Mouse (Mus musculus): ENCODE results near the gene Slc38a3.

Slc38a3 gene

GRCm38 (mm10) chr9:107634406-107635278 is 34.7 kb downstream of the Slc38a3 start:
- peak in 1 of 2 experiments; percentile 24 for DNase-seq

DNA sequence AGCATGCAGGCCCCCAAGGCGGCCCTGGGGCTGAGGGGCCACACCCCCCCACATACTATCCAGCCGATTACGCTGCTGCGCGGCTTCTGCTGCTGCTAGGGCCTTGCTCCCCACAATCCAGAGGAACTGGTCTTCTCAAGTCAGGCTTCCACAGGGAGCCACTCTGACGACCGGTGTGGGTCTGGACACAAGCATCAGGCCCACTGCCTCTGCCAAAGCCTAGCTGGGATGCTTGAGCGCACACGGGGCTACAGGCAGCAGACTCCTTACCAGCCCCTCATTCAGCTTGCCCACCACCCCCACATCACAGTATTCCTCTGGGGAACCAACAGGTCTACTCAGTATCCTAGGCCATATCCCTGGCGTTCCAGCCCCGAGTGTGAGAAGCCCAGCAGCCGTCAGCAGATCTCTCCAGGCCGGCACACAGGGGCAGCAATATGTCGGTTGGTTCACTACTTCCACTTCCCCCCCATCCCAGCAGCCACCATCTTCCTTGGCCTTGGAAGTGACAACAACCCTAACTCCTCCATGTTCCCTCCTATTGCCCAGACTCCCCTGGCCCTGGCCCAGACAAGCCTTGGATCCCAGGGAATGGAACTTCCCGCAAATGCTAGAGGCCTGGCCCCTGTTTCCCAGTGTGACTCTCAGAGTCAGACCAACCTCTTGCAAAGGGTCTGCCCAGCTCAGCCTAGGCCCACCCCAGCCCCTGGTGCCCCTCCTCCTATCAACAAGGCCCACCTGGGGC is 35.5 kb downstream of the Slc38a3 start:
- DNase-seq = peak; percentile 44 to 60

DNA sequence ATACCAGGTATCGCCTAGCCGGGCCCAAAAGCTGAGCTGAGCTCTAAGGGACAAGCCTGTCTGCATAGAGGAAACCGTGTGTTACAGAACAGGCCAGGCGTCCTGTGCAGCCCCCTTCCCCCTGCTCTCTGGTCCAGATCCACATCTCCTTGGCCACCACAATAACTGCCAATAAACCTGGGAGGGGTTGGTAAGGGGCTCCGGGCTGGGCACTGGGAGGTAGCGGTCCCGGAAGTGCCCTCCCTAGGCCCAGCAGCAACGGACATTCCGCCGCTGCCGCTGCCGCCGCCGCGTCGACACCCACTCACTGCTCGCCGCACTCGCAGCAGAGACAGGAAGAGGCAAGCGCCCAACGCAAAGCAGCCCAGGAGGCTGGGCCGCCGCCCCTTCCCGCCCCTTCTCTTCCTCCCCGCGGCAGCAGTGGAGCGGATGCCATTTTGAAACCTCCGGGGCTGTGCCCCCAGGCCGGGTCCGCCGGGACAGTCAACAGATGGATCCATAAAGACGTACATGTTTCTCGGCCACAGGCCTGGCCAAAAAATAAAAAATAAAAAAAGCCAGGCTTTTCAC is 36.2 kb downstream of the Slc38a3 start:
- DNase-seq = peak in 1 of 2 experiments; percentile 57

- peak; percentile 37 to 54 for DNase-seq
Observed at GRCm38 (mm10) chr9:107632478-107632877, 36.9 kb downstream of the Slc38a3 start.

DNA sequence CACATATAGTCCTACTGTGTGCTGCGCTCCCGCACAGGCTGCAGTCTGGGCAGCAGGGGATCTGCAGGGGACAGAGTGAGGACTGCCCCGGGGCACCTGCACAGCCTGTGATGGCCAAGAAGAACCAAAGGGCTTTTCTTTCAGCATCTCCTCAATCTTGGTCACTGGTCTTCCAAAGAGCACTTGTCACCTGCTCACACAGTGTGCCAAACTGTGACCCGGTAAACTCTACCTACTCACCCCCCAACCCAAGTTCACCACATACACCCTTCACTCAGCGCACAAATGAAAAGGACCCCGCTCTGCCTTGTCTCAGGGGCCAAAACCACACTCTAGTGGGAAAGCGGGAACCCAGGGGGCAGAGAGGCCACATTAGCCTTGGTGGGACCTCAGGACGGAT is 37.5 kb downstream of the Slc38a3 start:
- DNase-seq = no peak

DNA sequence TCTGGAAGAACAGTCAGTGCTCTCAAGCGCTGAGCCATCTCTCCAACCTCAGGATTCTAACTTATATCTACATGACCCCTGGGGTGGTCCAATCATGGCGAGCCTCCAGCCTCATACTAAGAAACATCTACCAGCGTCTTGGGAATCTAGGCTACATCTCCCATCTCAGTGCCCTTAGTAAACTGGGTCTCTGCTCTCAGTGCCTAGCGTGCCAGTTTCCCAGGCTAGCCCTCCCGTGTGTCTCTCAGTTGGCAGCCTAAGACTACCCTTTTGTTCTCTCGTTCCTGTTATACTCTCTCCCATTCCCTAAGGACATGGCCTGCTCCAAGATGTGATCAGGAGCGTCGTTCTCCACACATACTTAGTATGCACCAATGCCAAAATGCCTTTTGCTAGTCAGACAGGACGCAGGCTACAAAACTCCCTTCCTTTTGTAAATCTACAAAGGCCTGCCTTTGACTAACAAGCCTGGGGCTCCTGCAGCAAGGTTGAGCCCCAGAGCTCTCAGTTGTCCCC is 38.0 kb downstream of the Slc38a3 start:
- DNase-seq = no peak

DNA sequence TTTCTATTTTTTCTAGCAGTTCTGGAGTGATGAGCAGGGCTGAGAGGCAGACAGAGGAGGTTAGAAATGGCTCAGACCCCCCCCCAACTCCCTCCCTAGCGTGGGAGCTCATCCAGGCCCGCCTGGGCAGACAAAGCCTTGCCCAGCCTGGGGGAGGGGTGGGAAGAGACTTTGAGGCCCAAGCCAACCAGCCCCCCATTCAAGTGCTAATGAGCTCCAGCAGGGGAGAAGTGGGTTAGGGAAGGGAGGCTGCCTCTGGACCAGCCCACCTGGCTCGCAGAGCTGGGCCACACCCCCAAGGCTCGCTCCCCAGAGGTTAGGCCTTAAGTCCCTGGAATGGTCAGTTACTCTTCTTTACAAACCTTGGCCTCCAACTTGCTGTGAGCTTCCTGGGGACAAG is 38.8 kb downstream of the Slc38a3 start:
- DNase-seq = peak in 1 of 2 experiments; percentile 32

GRCm38 (mm10) chr9:107629901-107630425 is 39.4 kb downstream of the Slc38a3 start:
- DNase-seq = peak in 1 of 2 experiments; percentile 28

- DNase-seq = peak in 1 of 2 experiments; percentile 17
Observed at GRCm38 (mm10) chr9:107629411-107629730, 40.0 kb downstream of the Slc38a3 start.

DNA sequence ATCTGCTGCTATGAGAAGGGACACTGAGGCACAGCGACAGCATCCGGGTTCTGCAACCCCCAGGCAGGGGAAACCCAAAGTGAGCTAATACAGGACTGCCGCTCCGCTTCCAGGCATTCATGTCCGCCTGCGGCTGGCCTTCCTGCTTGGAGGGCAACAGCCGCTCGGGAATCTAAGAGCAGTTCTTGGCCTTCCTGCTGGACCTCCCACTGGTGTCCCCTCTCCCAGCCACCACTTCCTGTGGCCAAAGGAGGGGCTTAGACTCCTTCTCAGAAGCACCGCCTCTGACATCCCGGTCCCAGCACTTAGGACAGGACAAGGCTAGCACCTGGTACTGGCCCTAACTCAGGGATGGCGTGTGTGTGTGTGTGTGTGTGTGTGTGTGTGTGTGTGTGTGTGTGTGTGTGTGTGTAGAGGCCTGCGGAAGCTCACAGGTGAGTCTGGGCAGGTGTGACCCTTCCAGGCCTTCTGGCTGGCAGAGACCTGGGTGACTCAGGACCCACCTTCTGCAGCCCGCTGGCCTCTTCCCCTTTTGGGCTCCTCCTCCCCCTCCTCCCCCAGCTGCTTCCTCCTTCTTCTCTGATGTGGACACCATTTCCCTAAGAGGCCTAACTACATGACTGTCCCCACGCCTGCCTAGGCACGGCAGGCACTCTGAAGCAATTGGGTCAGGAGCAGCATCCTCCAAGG is 40.5 kb downstream of the Slc38a3 start:
- peak in 1 of 2 experiments; percentile 34 for DNase-seq

DNA sequence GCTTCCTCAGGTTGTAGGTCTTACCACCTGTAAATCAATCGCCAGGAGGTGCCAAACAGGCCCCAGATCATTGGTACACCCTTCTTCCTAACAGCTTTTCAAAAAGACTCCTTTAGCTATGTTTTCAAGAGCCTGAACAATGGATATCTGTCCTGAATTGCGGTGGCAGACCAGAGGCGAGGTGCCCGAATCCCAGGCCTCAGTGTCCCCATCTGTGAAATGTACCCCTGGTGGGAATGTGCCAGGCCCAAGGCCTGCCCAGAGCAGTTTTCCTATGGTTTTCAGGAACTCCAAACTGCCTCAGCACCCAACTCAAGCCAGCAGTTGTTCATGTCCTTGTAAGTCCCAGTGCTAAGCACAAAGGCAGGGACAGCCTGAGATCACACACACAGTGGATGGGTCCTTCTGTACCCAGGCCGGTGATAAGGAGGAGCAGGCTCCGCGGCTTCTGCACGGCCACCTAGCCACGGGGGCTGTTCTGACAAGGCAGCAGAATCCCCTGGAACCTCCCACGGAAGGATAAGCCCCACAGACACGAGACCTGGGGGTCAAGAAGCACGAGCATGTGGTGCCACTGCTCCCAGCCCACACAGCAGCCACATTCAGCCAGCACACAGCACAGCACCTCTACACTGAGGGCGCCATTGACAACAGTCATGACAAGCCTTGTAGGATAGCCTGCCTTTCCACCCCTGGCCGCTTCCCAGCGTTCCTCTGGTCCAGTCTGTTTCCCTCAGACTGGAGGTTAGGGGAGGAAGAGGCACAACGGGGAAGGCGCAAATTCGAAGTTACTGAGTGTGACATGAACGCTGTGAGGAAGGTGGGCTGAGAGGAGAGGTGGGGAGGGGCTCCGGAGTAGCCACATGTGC is 41.7 kb downstream of the Slc38a3 start:
- peak in 1 of 2 experiments; percentile 25 for DNase-seq

DNA sequence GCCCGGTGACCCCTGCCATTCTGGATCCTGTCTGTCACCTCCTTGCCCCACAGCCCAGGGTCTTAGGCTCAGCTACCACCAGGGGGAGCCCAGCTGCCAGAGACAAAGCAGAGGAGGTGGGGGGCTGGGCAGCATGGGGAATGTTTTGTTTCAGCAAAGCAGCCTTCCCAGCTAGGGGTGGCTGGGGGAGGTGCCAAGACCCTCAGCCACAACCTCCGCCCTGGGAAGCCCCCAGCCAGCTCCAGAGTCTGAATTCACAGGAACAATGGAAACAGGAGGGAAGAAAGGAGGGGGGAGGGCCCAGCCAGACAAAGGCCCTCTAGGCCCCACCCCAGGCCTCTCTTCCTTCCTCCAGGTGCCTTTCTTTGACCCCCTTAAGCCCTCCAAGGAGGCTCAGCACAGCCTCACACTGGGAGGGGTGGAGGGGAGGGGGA is 42.5 kb downstream of the Slc38a3 start:
- DNase-seq = peak; percentile 79 to 80

- peak in 1 of 2 experiments; percentile 26 for DNase-seq
Observed at GRCm38 (mm10) chr9:107626158-107626843, 43.0 kb downstream of the Slc38a3 start.

- peak in 1 of 2 experiments; percentile 26 for DNase-seq
Observed at GRCm38 (mm10) chr9:107625351-107626128, 43.8 kb downstream of the Slc38a3 start.

DNA sequence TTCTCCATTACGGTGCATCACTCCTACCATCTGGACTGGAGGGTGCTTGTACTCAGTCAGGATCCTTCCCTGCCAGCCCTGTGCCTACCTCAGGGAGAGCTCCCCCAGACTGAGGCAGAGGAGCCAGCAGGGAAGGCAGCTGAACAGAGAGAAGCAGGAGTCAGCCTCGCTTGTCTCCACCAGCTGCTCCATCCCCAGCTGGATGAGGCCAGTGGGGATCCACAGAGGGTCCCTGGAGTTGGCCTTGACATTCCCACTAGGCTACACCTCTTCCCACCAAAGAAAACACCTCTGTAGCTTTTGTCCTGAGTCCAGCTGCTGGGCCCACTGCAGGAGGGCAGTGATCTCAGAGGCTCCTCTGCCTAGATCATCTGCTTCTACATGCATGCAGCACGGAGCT is 44.4 kb downstream of the Slc38a3 start:
- DNase-seq = no peak

DNA sequence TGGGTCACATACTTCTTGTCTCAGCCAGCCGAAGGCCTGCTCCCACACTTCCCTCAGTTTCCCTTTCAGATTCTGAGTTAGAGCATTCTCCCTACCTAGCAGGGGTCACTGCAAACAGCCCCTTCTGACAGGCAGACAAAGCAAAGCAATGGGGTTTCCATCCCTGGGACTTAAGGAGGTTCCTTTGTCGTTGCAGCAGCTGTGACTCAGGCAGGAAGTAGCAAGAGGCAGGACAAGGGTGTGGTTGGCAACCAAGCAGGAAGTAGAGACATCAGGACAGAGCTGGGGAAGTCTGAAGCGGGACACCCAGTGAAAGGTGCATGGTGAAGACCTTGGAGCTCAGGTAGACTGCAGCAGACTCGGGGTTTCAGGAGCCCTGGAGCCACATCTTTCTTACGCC is 44.8 kb downstream of the Slc38a3 start:
- DNase-seq = no peak

DNA sequence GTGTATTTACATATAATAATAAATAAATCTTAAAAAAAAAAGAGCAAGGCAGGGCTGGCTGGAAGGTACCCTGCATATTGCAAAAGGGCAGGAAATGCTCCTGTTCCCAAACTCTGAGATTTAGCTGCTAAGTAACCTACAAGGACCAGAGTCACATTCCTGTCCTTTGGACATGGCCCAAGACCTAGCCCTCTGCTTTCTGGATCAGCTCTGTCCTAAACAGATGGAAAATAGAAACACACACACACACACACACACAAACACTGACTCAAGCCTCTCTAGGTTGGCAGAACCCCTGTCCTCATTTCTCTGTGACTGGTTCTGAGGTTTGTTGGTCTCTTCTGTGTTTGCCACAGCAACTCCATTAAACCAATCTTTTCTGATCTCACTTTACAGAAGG is 48.4 kb downstream of the Slc38a3 start:
- no peak for DNase-seq

DNA sequence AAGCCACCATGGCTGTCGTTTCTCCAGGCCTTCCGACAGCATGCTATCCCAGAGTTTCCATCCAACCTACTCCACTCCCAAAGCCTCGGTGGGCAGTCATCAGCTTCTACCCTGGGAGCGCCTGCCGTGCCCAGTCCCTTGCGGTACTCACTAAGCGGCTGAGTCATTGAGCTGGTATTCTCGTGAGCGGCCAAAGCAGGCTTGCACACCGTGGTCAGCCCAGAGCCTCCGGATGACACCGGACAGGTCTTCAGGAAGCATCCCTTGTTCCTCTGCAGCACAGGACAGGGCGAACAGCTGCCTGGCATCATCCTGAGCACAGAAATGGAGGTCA is 49.8 kb downstream of the Slc38a3 start:
- peak in 1 of 2 experiments; percentile 37 for DNase-seq

GRCm38 (mm10) chr9:107618778-107619545 is 50.4 kb downstream of the Slc38a3 start:
- DNase-seq = peak; percentile 37 to 47
